Comparison of ENCODE assay signal across 9 mouse cellular contexts in genomic region chr4:14435419-14435818, GRCm38 (mm10).
DNase-seq lines count a peak whose midpoint lies in the region; ATAC-seq lines count a peak whose summit lies in the region.
"Had no signal": no experiment of that assay in that cellular context is flagged by ENCODE, and none has a peak within 500 bp of the region (broad histone marks: within the 10 kb centered on the region; RNA-seq: fewer than 3 reads in every experiment).

No protein-coding gene starts in this region.

- ATAC-seq in inflammation-experienced regulatory T-cells, adult 6 months = no peak

- intact Hi-C loops in heart, postnatal 10 days (cut with DNase I) = loop anchor here (5.0 kb wide), 3 partner anchors 658 to 1898 kb away; no protein-coding TSS in a partner anchor
- intact Hi-C loops in heart, postnatal 25 days (cut with DNase I) = loop anchor here (10.0 kb wide), 3 partner anchors 571 to 1341 kb away; no protein-coding TSS in a partner anchor

- DNase-seq in heart, postnatal 10 days = peak; percentile 2 to 8
- no peak for DNase-seq in heart, adult 9 months (ENCODE audit: low spot score in 2 of 2)
- DNase-seq in A20 (ENCODE audit: low read depth, low spot score) = peak; percentile 31
- peak; percentile 69 for DNase-seq in brain, embryonic 18.5 days (ENCODE audit: low read depth, low spot score)
- DNase-seq in layer of hippocampus, postnatal 10 days (ENCODE audit: low spot score in 2 of 2) = peak; percentile 12 to 16
- DNase-seq in heart, postnatal 25 days (ENCODE audit: low spot score) = no peak
- no peak for DNase-seq in urinary bladder, postnatal 4 days (ENCODE audit: low spot score in 2 of 2)
- DNase-seq: gastrocnemius, postnatal 36 days had no signal

Comparison
In these comparisons a context has a peak if more than half of its experiments do, and no peak if none do; other contexts are left out.
1. DNase-seq: peak in heart, postnatal 10 days (2 of 2), A20 (single experiment), brain, embryonic 18.5 days (single experiment) and layer of hippocampus, postnatal 10 days (2 of 2); none in heart, adult 9 months (0 of 2), heart, postnatal 25 days (single experiment) and urinary bladder, postnatal 4 days (0 of 2).